Mouse (Mus musculus): Measurements from ENCODE around the gene Cdon. TPM values are rescaled to one million over a fixed set of nuclear protein-coding genes. Genes with fewer than 3 reads are reported as not detected.

The Cdon gene
- total RNA-seq (2023), result 10 to 100 TPM; 28.5 to 31.3 TPM

GRCm38 (mm10) chr9:35420805-35421719, at the start of gene Cdon:
TSS of gene Cdon (plus strand) at chr9:35421128.

GRCm38 (mm10) chr9:35518169-35518568, 97.2 kb downstream of the Cdon start, which contains the start of gene Gm1113:
TSS of gene Gm1113 (minus strand) at chr9:35518269.

Other genes starting within 250 kb of the Cdon start
- 10 to 100 TPM; 38.1 to 39.2 TPM for gene Dcps, start 245.1 kb upstream of the Cdon start, total RNA-seq (2023)
- 100 to 1,000 TPM; 105 to 114 TPM for gene Srpr, start 221.0 kb upstream of the Cdon start, total RNA-seq (2023)
- 1 to 10 TPM; 2.9 to 3.6 TPM for gene Tirap, start 220.8 kb upstream of the Cdon start, total RNA-seq (2023)
- gene Foxred1, start 210.1 kb upstream of the Cdon start, total RNA-seq (2023), result 10 to 100 TPM; 25.0 to 27.1 TPM
- gene Fam118b, start 153.3 kb upstream of the Cdon start, total RNA-seq (2023), result 10 to 100 TPM; 21.5 to 22.3 TPM
- gene Rpusd4, start 153.3 kb upstream of the Cdon start, total RNA-seq (2023), result 10 to 100 TPM; 29.9 to 30.4 TPM
- not detected for gene Gm1113, start 97.1 kb downstream of the Cdon start, total RNA-seq (2023)
- gene Ddx25, start 137.4 kb downstream of the Cdon start, total RNA-seq (2023), result under 1 TPM; 0.15 TPM
- gene Pus3, start 137.5 kb downstream of the Cdon start, total RNA-seq (2023), result 10 to 100 TPM; 31.8 to 34.9 TPM
- not detected for gene Pate2, start 149.2 kb downstream of the Cdon start, total RNA-seq (2023)
- gene Hyls1, start 149.3 kb downstream of the Cdon start, total RNA-seq (2023), result 10 to 100 TPM in 1 of 2 experiments, 1 to 10 TPM in 1; 9.0 to 10.6 TPM
- not detected for gene Pate4, start 190.8 kb downstream of the Cdon start, total RNA-seq (2023)
- gene Pate3, start 227.1 kb downstream of the Cdon start, total RNA-seq (2023), result not detected

Measured in T-cell, adult 66 days (primary cell).